Mouse (Mus musculus) limb, embryonic 11.5 days (tissue): ENCODE measurements around the gene Ppp1r21. TPM values are rescaled to one million over a fixed set of nuclear protein-coding genes. Genes with fewer than 3 reads are reported as not detected.

Source experiments
- ATAC-seq: fragments of 200-750 bp; cut with Nextera tagmentation; 2 replicates; pipeline ENCODE4 v1.8.0; 2017; ENCODE audit warnings: low read depth; ENCODE audit not compliant: insufficient number of reproducible peaks, low FRiP score, low TSS enrichment
- DNase-seq: peaks from one replicate; pipeline ENCODE4 v3.0.0-alpha.2; 2015; ENCODE audit warnings: low spot score
- H3K27ac ChIP-seq: fragments of 300-500 bp; sonication (generic); replicated peaks from 2 replicates; pipeline ENCODE4 v1.5.1; 2014; ENCODE audit warnings: low read depth, mild to moderate bottlenecking, low read length
- H3K27me3 ChIP-seq: fragments of 300-500 bp; sonication (generic); 2 replicates; pipeline ENCODE4 v1.6.1; 2014; ENCODE audit warnings: mild to moderate bottlenecking, low read length, mixed read lengths; ENCODE audit not compliant: control insufficient read depth, insufficient read depth
- H3K36me3 ChIP-seq: fragments of 300-500 bp; sonication (generic); 2 replicates; pipeline ENCODE4 v1.6.1; 2014; ENCODE audit warnings: mild to moderate bottlenecking, low read length, moderate library complexity, mixed read lengths; ENCODE audit not compliant: control insufficient read depth, insufficient read depth
- H3K4me1 ChIP-seq: fragments of 300-500 bp; sonication (generic); 2 replicates; pipeline ENCODE4 v1.6.1; 2014; ENCODE audit warnings: low read length, mixed read lengths; ENCODE audit not compliant: control insufficient read depth, insufficient read depth
- H3K4me2 ChIP-seq: fragments of 300-500 bp; sonication (generic); 2 replicates; pipeline ENCODE4 v1.6.1; 2014; ENCODE audit warnings: low read depth, mild to moderate bottlenecking, moderate library complexity; ENCODE audit not compliant: severe bottlenecking
- H3K4me3 ChIP-seq: fragments of 300-500 bp; sonication (generic); 2 replicates; pipeline ENCODE4 v1.5.1; 2014; ENCODE audit warnings: low read depth, low read length
- H3K9ac ChIP-seq: fragments of 300-500 bp; sonication (generic); 2 replicates; pipeline ENCODE4 v1.6.1; 2014; ENCODE audit warnings: mild to moderate bottlenecking, low read length
- H3K9me3 ChIP-seq: fragments of 300-500 bp; sonication (generic); 2 replicates; pipeline ENCODE4 v1.6.1; 2016; ENCODE audit warnings: low read length; ENCODE audit not compliant: control insufficient read depth
- WGBS: fragments of 180-500 bp; shearing (Covaris S2); extraction: QIAGEN DNeasy Blood & Tissue Kit; methylation state at CpG from one replicate; pipeline ENCODE4 v1.1.7; 2014; 5-methylcytosine and 5-hydroxymethylcytosine counted together
- polyA plus RNA-seq: library from polyadenylated mRNA; unstranded; fragments of >200 nt; fragmentation: Nextera tagmentation; extraction: Ambion mirVana; gene quantifications from 2 replicates; pipeline ENCODE4 v1.2.1, GENCODE M21; 2014

Gene Ppp1r21
- 22.6 and 24.1 TPM in 2 replicates for polyA plus RNA-seq

- WGBS: 7% methylated on average over 45 of the region's 49 CpGs
- DNase-seq: peak; percentile 99
- peak within 1 kb of the TSS; percentile 56 for H3K4me3 ChIP-seq
- H3K9ac ChIP-seq: peak within 1 kb of the TSS; percentile 71
- no peak within 1 kb of the TSS for H3K27ac ChIP-seq
- ATAC-seq: peak; percentile 97
- no peaks in the 10 kb centered on the region for H3K36me3 ChIP-seq
- H3K9me3 ChIP-seq: no peaks in the 10 kb centered on the region
- H3K27me3 ChIP-seq: no peaks in the 10 kb centered on the region
- peak within 1 kb of the TSS; percentile 44 for H3K4me2 ChIP-seq
- H3K4me1 ChIP-seq: no peaks in the 10 kb centered on the region
These were observed at the start of gene Ppp1r21 for GRCm38 (mm10) chr17:88529519-88530235. Ppp1r21 (plus strand) TSS chr17:88530118.

DNA sequence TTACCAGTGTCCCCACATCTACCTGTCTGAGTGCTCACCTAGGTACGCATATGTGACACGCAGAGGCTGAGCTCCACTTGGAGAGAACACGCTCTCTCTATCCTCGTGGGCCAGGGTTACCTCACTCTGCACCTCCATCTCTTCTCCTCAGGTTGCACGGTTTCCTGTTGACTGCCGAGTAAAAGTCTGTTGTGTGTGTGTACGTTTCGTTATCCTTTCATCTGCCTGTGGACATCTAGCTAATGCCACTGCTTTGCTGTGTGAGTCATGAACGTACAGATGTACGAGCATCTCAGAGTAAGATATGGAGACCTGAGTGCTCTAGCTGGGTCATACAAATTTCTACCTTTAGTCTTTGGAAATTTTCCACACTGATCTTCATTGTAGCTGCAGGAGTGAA, 49.5 kb upstream of the Ppp1r21 start:
- 92% methylated on average over 10 of the region's 10 CpGs for WGBS

DNA sequence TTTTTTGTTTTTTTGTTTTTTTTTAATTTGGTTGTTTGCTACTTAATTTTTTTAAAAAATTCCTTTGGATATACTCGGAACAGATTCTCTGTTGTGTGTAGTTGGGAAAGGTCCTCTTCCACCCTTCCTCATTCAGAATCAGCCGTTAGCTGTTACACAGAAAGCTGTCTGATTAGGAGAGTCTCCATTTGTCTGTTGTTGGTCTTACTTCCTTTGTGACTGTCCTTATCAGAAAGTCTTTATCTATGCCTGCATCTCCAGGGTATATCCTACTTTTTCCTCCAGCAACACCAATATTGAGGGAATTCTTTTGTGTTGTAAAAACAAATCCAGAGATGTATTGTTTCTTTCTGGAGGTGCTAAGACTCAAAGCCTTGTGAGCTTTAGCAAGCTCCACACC, 48.9 kb upstream of the Ppp1r21 start:
- Histone ChIP-seq H3K9ac (no peak overlapping the region), H3K4me1 (no peaks in the 10 kb centered on the region), H3K4me3 (no peak overlapping the region), H3K4me2 (no peak overlapping the region), H3K36me3 (0 out of 2 replicates have a peak, but pooled peaks cover 2% of the 10 kb centered on the region), H3K9me3 (no peaks in the 10 kb centered on the region), H3K27me3 (no peaks in the 10 kb centered on the region), H3K27ac (no peak overlapping the region)
- 95% methylated on average over 2 of the region's 2 CpGs for WGBS
- ATAC-seq (no peak), DNase-seq (no peak)

More for the DNA sequence above, 49.5 kb upstream of the Ppp1r21 start:
- Histone ChIP-seq H3K9me3 (no peaks in the 10 kb centered on the region), H3K4me1 (no peaks in the 10 kb centered on the region), H3K4me3 (no peak overlapping the region), H3K36me3 (0 out of 2 replicates have a peak, but pooled peaks cover 2% of the 10 kb centered on the region), H3K9ac (no peak overlapping the region), H3K27ac (no peak overlapping the region), H3K4me2 (no peak overlapping the region), H3K27me3 (no peaks in the 10 kb centered on the region)
- DNase-seq (no peak), ATAC-seq (no peak)

GRCm38 (mm10) chr17:88481587-88481986, 48.3 kb upstream of the Ppp1r21 start:
- Histone ChIP-seq H3K36me3 (0 out of 2 replicates have a peak, but pooled peaks cover 6% of the 10 kb centered on the region), H3K4me3 (no peak overlapping the region), H3K9ac (no peak overlapping the region), H3K9me3 (no peaks in the 10 kb centered on the region), H3K27me3 (no peaks in the 10 kb centered on the region), H3K4me1 (no peaks in the 10 kb centered on the region), H3K4me2 (no peak overlapping the region), H3K27ac (no peak overlapping the region)
- no peak for DNase-seq
- ATAC-seq: no peak
- 91% methylated on average over 3 of the region's 3 CpGs for WGBS

GRCm38 (mm10) chr17:88484539-88484938, 45.4 kb upstream of the Ppp1r21 start:
- DNase-seq: no peak
- Histone ChIP-seq H3K4me2 (no peak overlapping the region), H3K4me1 (no peaks in the 10 kb centered on the region), H3K9ac (no peak overlapping the region), H3K27me3 (no peaks in the 10 kb centered on the region), H3K36me3 (0 out of 2 replicates have a peak, but pooled peaks cover 4% of the 10 kb centered on the region), H3K9me3 (no peaks in the 10 kb centered on the region), H3K27ac (no peak overlapping the region), H3K4me3 (no peak overlapping the region)
- 95% methylated on average over 11 of the region's 11 CpGs for WGBS
- no peak for ATAC-seq

DNA sequence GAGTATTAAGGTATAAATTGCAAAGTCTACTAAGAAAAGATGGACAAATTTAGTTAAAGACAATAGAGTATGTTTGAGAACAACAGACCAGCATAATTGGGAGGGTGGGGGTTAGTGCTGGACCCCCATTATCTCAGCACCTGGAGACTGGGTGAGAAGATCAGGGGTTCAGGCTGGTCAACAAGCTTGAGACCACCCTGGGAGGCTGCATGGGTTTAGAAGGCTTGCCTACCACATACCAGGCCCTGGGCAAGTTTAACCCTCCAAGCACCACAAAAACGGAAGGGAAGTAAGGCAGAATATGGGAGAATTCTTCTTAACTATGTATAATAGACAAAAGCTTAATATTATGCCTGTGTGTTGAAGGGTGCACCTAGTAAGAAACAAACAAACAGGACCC, 45.0 kb upstream of the Ppp1r21 start:
- DNase-seq (no peak), ATAC-seq (no peak)
- Histone ChIP-seq H3K4me3 (no peak overlapping the region), H3K36me3 (0 out of 2 replicates have a peak, but pooled peaks cover 4% of the 10 kb centered on the region), H3K4me2 (no peak overlapping the region), H3K9ac (no peak overlapping the region), H3K9me3 (no peaks in the 10 kb centered on the region), H3K27me3 (no peaks in the 10 kb centered on the region), H3K27ac (no peak overlapping the region), H3K4me1 (no peaks in the 10 kb centered on the region)
- WGBS: 94% methylated on average over 1 of the region's 1 CpGs

GRCm38 (mm10) chr17:88490546-88490945, 39.4 kb upstream of the Ppp1r21 start:
- Histone ChIP-seq H3K4me2 (no peak overlapping the region), H3K4me3 (no peak overlapping the region), H3K9me3 (no peaks in the 10 kb centered on the region), H3K36me3 (peaks cover 6% of the 10 kb centered on the region; the same call in 1 of the 2 replicates), H3K9ac (no peak overlapping the region), H3K4me1 (no peaks in the 10 kb centered on the region), H3K27ac (no peak overlapping the region), H3K27me3 (no peaks in the 10 kb centered on the region)
- 95% methylated on average over 10 of the region's 10 CpGs for WGBS
- DNase-seq (no peak), ATAC-seq (no peak)

GRCm38 (mm10) chr17:88491366-88492106, 38.4 kb upstream of the Ppp1r21 start:
- 93% methylated on average over 13 of the region's 13 CpGs for WGBS
- Histone ChIP-seq H3K36me3 (peaks cover 4% of the 10 kb centered on the region; the same call in 1 of the 2 replicates), H3K9me3 (no peaks in the 10 kb centered on the region), H3K4me2 (no peak overlapping the region), H3K27me3 (no peaks in the 10 kb centered on the region), H3K27ac (no peak overlapping the region), H3K4me1 (no peaks in the 10 kb centered on the region), H3K9ac (no peak overlapping the region), H3K4me3 (no peak overlapping the region)
- DNase-seq: no peak
- no peak for ATAC-seq
